In genomic region chr3:86762036-86762415, GRCm38 (mm10) we compare ENCODE assay signal across 10 mouse cellular contexts.
A peak's percentile ranks its signal among the peaks of the same experiment; 100 is the strongest.
DNase-seq lines count a peak whose midpoint lies in the region; ATAC-seq lines count a peak whose summit lies in the region.
"Had no signal": no experiment of that assay in that cellular context is flagged by ENCODE, and none has a peak within 500 bp of the region (broad histone marks: within the 10 kb centered on the region; RNA-seq: fewer than 3 reads in every experiment).

No protein-coding gene starts in this region.

- H3K4me1 ChIP-seq in hindbrain, embryonic 13.5 days (replicated peaks): peaks cover 15% of the 10 kb centered on the region
- H3K4me1 ChIP-seq in hindbrain, embryonic 11.5 days (replicated peaks; ENCODE audit: control insufficient read depth, insufficient read depth, low read length): no peaks in the 10 kb centered on the region
- 0 out of 2 replicates have a peak, but pooled peaks cover 4% of the 10 kb centered on the region for H3K4me1 ChIP-seq in embryonic facial prominence, embryonic 14.5 days (ENCODE audit: control insufficient read depth, insufficient read depth, low read length)
- H3K4me1 ChIP-seq in intestine, embryonic 16.5 days (ENCODE audit: control insufficient read depth, insufficient read depth, low read length): no peaks in the 10 kb centered on the region
- H3K4me1 ChIP-seq: heart, embryonic 12.5 days had no signal

- no peak for DNase-seq in hindbrain, embryonic 11.5 days (ENCODE audit: low spot score)
- no peak for DNase-seq in embryonic facial prominence, embryonic 14.5 days (ENCODE audit: low spot score)
- DNase-seq in natural killer cell, adult 2 months (ENCODE audit: low spot score in 2 of 2): no peak
- DNase-seq: gastrocnemius, postnatal 36 days had no signal

- peak; percentile 70 for ATAC-seq in hindbrain, embryonic 13.5 days (ENCODE audit: low FRiP score)
- ATAC-seq in hindbrain, embryonic 11.5 days (ENCODE audit: low FRiP score): no peak
- ATAC-seq in embryonic facial prominence, embryonic 14.5 days (ENCODE audit: low read depth): no peak
- no peak for ATAC-seq in intestine, embryonic 16.5 days
- 0 out of 2 replicates have a peak, but pooled peaks have one; percentile 13 for ATAC-seq in monocyte, adult 5-6 weeks (replicated peaks; ENCODE audit: insufficient number of reproducible peaks, low FRiP score, low TSS enrichment, poor library complexity, severe bottlenecking)
- no peak for ATAC-seq in megakaryocyte progenitor cell, adult 5-6 weeks (replicated peaks; ENCODE audit: poor library complexity)

- no peak overlapping the region for H3K4me3 ChIP-seq in hindbrain, embryonic 13.5 days
- no peak overlapping the region for H3K4me3 ChIP-seq in hindbrain, embryonic 11.5 days (ENCODE audit: low read depth, low read length)
- no peak overlapping the region for H3K4me3 ChIP-seq in embryonic facial prominence, embryonic 14.5 days (ENCODE audit: low read depth, low read length)
- no peak overlapping the region for H3K4me3 ChIP-seq in intestine, embryonic 16.5 days (ENCODE audit: low read length)
- H3K4me3 ChIP-seq: heart, embryonic 12.5 days; layer of hippocampus, adult 2 months had no signal

- no peaks in the 10 kb centered on the region for H3K36me3 ChIP-seq in hindbrain, embryonic 13.5 days
- H3K36me3 ChIP-seq in hindbrain, embryonic 11.5 days (ENCODE audit: control insufficient read depth, insufficient read depth, low read length): no peaks in the 10 kb centered on the region
- no peaks in the 10 kb centered on the region for H3K36me3 ChIP-seq in embryonic facial prominence, embryonic 14.5 days (ENCODE audit: control insufficient read depth, insufficient read depth, low read length)
- no peaks in the 10 kb centered on the region for H3K36me3 ChIP-seq in intestine, embryonic 16.5 days (ENCODE audit: control insufficient read depth, insufficient read depth, low read length)
- H3K36me3 ChIP-seq: heart, embryonic 12.5 days had no signal

- 82% methylated on average over 6 of the region's 6 CpGs for WGBS in hindbrain, embryonic 13.5 days
- 91% methylated on average over 6 of the region's 6 CpGs for WGBS in hindbrain, embryonic 11.5 days
- WGBS in embryonic facial prominence, embryonic 14.5 days: 78% methylated on average over 6 of the region's 6 CpGs
- WGBS in intestine, embryonic 16.5 days: 88% methylated on average over 6 of the region's 6 CpGs

- H3K9me3 ChIP-seq in hindbrain, embryonic 13.5 days: no peaks in the 10 kb centered on the region
- no peaks in the 10 kb centered on the region for H3K9me3 ChIP-seq in hindbrain, embryonic 11.5 days (ENCODE audit: control insufficient read depth, low read length)
- H3K9me3 ChIP-seq in embryonic facial prominence, embryonic 14.5 days (ENCODE audit: control insufficient read depth, low read length): no peaks in the 10 kb centered on the region
- H3K9me3 ChIP-seq in intestine, embryonic 16.5 days (ENCODE audit: control insufficient read depth, low read length): no peaks in the 10 kb centered on the region; the same call in 1 of the 2 replicates
- H3K9me3 ChIP-seq: heart, embryonic 12.5 days had no signal

- H3K4me2 ChIP-seq in hindbrain, embryonic 13.5 days: no peak overlapping the region
- no peak overlapping the region for H3K4me2 ChIP-seq in hindbrain, embryonic 11.5 days (replicated peaks; ENCODE audit: low read depth, low read length)
- H3K4me2 ChIP-seq in embryonic facial prominence, embryonic 14.5 days (ENCODE audit: low read depth, low read length): no peak overlapping the region
- no peak overlapping the region for H3K4me2 ChIP-seq in intestine, embryonic 16.5 days (ENCODE audit: low read depth, low read length)
- H3K4me2 ChIP-seq: heart, embryonic 12.5 days had no signal

- H3K27ac ChIP-seq in hindbrain, embryonic 13.5 days: peak overlapping the region; percentile 83
- H3K27ac ChIP-seq in hindbrain, embryonic 11.5 days (ENCODE audit: low read depth, low read length): no peak overlapping the region
- peak overlapping the region; percentile 84 for H3K27ac ChIP-seq in embryonic facial prominence, embryonic 14.5 days (replicated peaks; ENCODE audit: low read depth, low read length)
- peak overlapping the region; percentile 43; the same call in 1 of the 2 replicates for H3K27ac ChIP-seq in intestine, embryonic 16.5 days (ENCODE audit: low read length)
- H3K27ac ChIP-seq: layer of hippocampus, adult 2 months had no signal

- H3K9ac ChIP-seq in hindbrain, embryonic 13.5 days: no peak overlapping the region
- H3K9ac ChIP-seq in hindbrain, embryonic 11.5 days (ENCODE audit: low read depth, low read length): no peak overlapping the region
- H3K9ac ChIP-seq in embryonic facial prominence, embryonic 14.5 days (ENCODE audit: low read depth, low read length): no peak overlapping the region
- peak overlapping the region; percentile 11; the same call in 1 of the 2 replicates for H3K9ac ChIP-seq in intestine, embryonic 16.5 days (ENCODE audit: low read depth, low read length)
- H3K9ac ChIP-seq: heart, embryonic 12.5 days had no signal

- no peaks in the 10 kb centered on the region for H3K27me3 ChIP-seq in hindbrain, embryonic 13.5 days
- no peaks in the 10 kb centered on the region for H3K27me3 ChIP-seq in hindbrain, embryonic 11.5 days (ENCODE audit: control insufficient read depth, insufficient read depth, low read length)
- no peaks in the 10 kb centered on the region for H3K27me3 ChIP-seq in embryonic facial prominence, embryonic 14.5 days (replicated peaks; ENCODE audit: control insufficient read depth, insufficient read depth, low read length)
- H3K27me3 ChIP-seq in intestine, embryonic 16.5 days (replicated peaks; ENCODE audit: control insufficient read depth, insufficient read depth, low read length): no peaks in the 10 kb centered on the region
- H3K27me3 ChIP-seq: heart, embryonic 12.5 days had no signal

Comparison
In these comparisons a context has a peak if more than half of its experiments do, and no peak if none do; other contexts are left out.
1. ATAC-seq: peak in hindbrain, embryonic 13.5 days (single experiment) and monocyte, adult 5-6 weeks (single experiment); none in hindbrain, embryonic 11.5 days (single experiment), embryonic facial prominence, embryonic 14.5 days (single experiment), intestine, embryonic 16.5 days (single experiment) and megakaryocyte progenitor cell, adult 5-6 weeks (single experiment).